Mouse (Mus musculus) liver, adult 2 months (tissue): ENCODE measurements at regions not wholly inside any gene's neighbourhood (a gene's known extent, or its start where the extent isn't known, plus 50 kb on each side); places are given as distances from the start of the nearest gene placed in this dataset.
A peak's percentile ranks its signal among the peaks of the same experiment; 100 is the strongest.

Source experiments
- DNase-seq: peaks from one replicate; pipeline ENCODE4 v3.0.0-alpha.2; 2011; ENCODE audit warnings: low read depth, low spot score; ENCODE audit errors: extremely low read depth
- H3K27ac ChIP-seq: fragments of 200-500 bp; replicated peaks from 2 replicates; pipeline ENCODE4 v1.5.1; 2012; ENCODE audit warnings: low read depth, mild to moderate bottlenecking, control low read depth, inconsistent platforms, low read length; ENCODE audit not compliant: insufficient read depth
- H3K27me3 ChIP-seq: fragments of 200-500 bp; 2 replicates; pipeline ENCODE4 v1.6.1; 2012; ENCODE audit warnings: mild to moderate bottlenecking, moderate library complexity, low read length, inconsistent platforms; ENCODE audit not compliant: control insufficient read depth, insufficient read depth
- H3K36me3 ChIP-seq: fragments of 200-500 bp; 2 replicates; pipeline ENCODE4 v1.6.1; 2012; ENCODE audit warnings: low read length, inconsistent platforms; ENCODE audit not compliant: control insufficient read depth, insufficient read depth
- H3K4me1 ChIP-seq: fragments of 200-500 bp; 2 replicates; pipeline ENCODE4 v1.6.1; 2011; ENCODE audit warnings: low read length; ENCODE audit not compliant: control insufficient read depth, insufficient read depth
- H3K4me3 ChIP-seq: fragments of 200-500 bp; 2 replicates; pipeline ENCODE4 v1.5.1; 2011; ENCODE audit warnings: low read depth, mild to moderate bottlenecking, control low read depth, low read length, moderate library complexity; ENCODE audit not compliant: insufficient read depth
- H3K79me2 ChIP-seq: fragments of 200-500 bp; 2 replicates; pipeline ENCODE4 v1.6.1; 2012; ENCODE audit warnings: inconsistent platforms, mild to moderate bottlenecking, low read length, moderate library complexity; ENCODE audit not compliant: control insufficient read depth, insufficient read depth
- H3K9ac ChIP-seq: fragments of 200-500 bp; 2 replicates; pipeline ENCODE4 v1.6.1; 2012; ENCODE audit warnings: low read depth, mild to moderate bottlenecking, control low read depth, inconsistent platforms, low read length
- CTCF ChIP-seq: fragments of 200-500 bp; IDR thresholded peaks from 2 replicates; pipeline ENCODE4 v1.5.1; 2011; ENCODE audit warnings: low read depth, low read length, control low read depth
- POLR2A ChIP-seq: fragments of 200-500 bp; IDR thresholded peaks from 2 replicates; pipeline ENCODE4 v1.6.1; 2011; ENCODE audit warnings: low read length, control low read depth; ENCODE audit not compliant: insufficient read depth; ENCODE audit errors: extremely low read depth
- WGBS: fragments of 180-500 bp; shearing (Covaris S2); methylation state at CpG from one replicate; pipeline ENCODE4 v1.1.7; 2018; 5-methylcytosine and 5-hydroxymethylcytosine counted together

GRCm38 (mm10) chr1:82157013-82157412 lies 75.9 kb upstream of the Gm9747 start:
- Histone ChIP-seq H3K9ac (no peak overlapping the region), H3K27ac (no peak overlapping the region), H3K4me3 (no peak overlapping the region), H3K36me3 (no peaks in the 10 kb centered on the region), H3K4me1 (no peaks in the 10 kb centered on the region), H3K27me3 (no peaks in the 10 kb centered on the region), H3K79me2 (no peaks in the 10 kb centered on the region)
- WGBS: 96% methylated on average over 1 of the region's 1 CpGs
- TF ChIP-seq CTCF (no peak), POLR2A (no peak)
- no peak for DNase-seq

- H3K36me3 ChIP-seq: no peaks in the 10 kb centered on the region
- no peak overlapping the region for H3K4me3 ChIP-seq
- H3K27ac ChIP-seq: peak overlapping the region; percentile 42; the same call in 1 of the 2 replicates
- no peaks in the 10 kb centered on the region for H3K4me1 ChIP-seq
- no peak for TF ChIP-seq CTCF
- no peak for TF ChIP-seq POLR2A
- no peak overlapping the region for H3K9ac ChIP-seq
- WGBS: 20% methylated on average over 3 of the region's 3 CpGs
- H3K79me2 ChIP-seq: no peaks in the 10 kb centered on the region
- H3K27me3 ChIP-seq: no peaks in the 10 kb centered on the region
- DNase-seq: peak; percentile 78
Measured at GRCm38 (mm10) chr1:82158466-82158865, 74.4 kb upstream of the Gm9747 start.

DNA sequence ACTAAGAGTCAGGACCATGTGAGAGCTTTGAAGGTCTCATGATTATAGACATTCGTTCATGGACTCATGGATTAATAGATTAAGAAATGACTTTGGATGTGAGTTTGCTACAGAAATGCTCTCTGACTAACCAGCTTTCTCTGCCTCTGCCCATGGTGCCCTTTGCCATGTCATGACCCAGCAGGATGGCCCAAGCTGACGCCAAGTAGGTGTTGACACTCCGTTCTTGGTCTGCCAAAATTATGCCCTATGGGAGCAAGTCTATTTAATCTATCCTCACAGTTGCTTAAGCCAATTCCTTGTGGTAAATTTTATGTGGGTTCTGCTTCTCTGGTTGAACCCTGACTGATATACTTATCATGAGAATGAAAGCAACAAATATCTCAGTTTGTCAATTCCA lies 73.7 kb upstream of the Gm9747 start:
- 22% methylated on average over 3 of the region's 3 CpGs for WGBS
- TF ChIP-seq CTCF (no peak), POLR2A (no peak)

GRCm38 (mm10) chr1:82162926-82163325 lies 70.0 kb upstream of the Gm9747 start:
- 87% methylated on average over 6 of the region's 6 CpGs for WGBS
- no peak for DNase-seq
- Histone ChIP-seq H3K4me3 (no peak overlapping the region), H3K27ac (no peak overlapping the region), H3K36me3 (no peaks in the 10 kb centered on the region), H3K79me2 (no peaks in the 10 kb centered on the region), H3K9ac (no peak overlapping the region), H3K4me1 (peaks cover 3% of the 10 kb centered on the region; the same call in 1 of the 2 replicates), H3K27me3 (no peaks in the 10 kb centered on the region)
- TF ChIP-seq CTCF (no peak), POLR2A (no peak)

More for the DNA sequence above, 73.7 kb upstream of the Gm9747 start:
- Histone ChIP-seq H3K9ac (no peak overlapping the region), H3K79me2 (no peaks in the 10 kb centered on the region), H3K4me1 (no peaks in the 10 kb centered on the region), H3K27me3 (no peaks in the 10 kb centered on the region), H3K4me3 (no peak overlapping the region), H3K27ac (no peak overlapping the region; the same call in 1 of the 2 replicates), H3K36me3 (no peaks in the 10 kb centered on the region)
- peak; percentile 97 for DNase-seq

GRCm38 (mm10) chr1:82168158-82168557 lies 64.8 kb upstream of the Gm9747 start:
- TF ChIP-seq POLR2A (no peak), CTCF (no peak)
- peak; percentile 91 for DNase-seq
- Histone ChIP-seq H3K36me3 (no peaks in the 10 kb centered on the region), H3K4me1 (peaks cover 18% of the 10 kb centered on the region; the same call in 1 of the 2 replicates), H3K79me2 (no peaks in the 10 kb centered on the region), H3K9ac (no peak overlapping the region), H3K4me3 (no peak overlapping the region), H3K27me3 (no peaks in the 10 kb centered on the region), H3K27ac (peak overlapping the region; percentile 84)
- WGBS: 16% methylated on average over 4 of the region's 4 CpGs

DNA sequence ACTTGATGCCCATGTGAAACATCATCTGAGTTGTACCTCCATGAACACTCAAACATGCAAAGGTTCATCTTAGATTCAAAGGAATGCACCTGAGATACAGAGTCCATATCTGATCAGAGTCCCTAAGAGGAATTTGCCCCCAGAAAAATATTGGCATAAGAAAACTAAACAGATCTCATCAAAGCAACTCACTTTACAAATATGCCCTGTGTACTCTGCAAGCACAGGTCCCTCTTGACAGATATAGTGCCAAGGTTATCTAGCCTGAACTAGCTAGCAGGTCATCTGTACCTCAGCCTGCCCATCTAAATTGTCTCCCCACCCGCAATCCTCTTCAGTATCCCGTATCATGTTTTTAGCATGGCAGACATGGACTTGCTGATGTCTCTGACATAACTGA lies 64.0 kb upstream of the Gm9747 start:
- DNase-seq: peak; percentile 98
- H3K4me3 ChIP-seq: no peak overlapping the region
- H3K9ac ChIP-seq: no peak overlapping the region
- 17% methylated on average over 2 of the region's 2 CpGs for WGBS
- no peaks in the 10 kb centered on the region for H3K36me3 ChIP-seq
- H3K27ac ChIP-seq: peak overlapping the region; percentile 84
- H3K4me1 ChIP-seq: peaks cover 18% of the 10 kb centered on the region; the same call in 1 of the 2 replicates
- H3K27me3 ChIP-seq: no peaks in the 10 kb centered on the region
- TF ChIP-seq POLR2A: no peak
- no peak for TF ChIP-seq CTCF
- H3K79me2 ChIP-seq: no peaks in the 10 kb centered on the region
